In the genomic region with DNA sequence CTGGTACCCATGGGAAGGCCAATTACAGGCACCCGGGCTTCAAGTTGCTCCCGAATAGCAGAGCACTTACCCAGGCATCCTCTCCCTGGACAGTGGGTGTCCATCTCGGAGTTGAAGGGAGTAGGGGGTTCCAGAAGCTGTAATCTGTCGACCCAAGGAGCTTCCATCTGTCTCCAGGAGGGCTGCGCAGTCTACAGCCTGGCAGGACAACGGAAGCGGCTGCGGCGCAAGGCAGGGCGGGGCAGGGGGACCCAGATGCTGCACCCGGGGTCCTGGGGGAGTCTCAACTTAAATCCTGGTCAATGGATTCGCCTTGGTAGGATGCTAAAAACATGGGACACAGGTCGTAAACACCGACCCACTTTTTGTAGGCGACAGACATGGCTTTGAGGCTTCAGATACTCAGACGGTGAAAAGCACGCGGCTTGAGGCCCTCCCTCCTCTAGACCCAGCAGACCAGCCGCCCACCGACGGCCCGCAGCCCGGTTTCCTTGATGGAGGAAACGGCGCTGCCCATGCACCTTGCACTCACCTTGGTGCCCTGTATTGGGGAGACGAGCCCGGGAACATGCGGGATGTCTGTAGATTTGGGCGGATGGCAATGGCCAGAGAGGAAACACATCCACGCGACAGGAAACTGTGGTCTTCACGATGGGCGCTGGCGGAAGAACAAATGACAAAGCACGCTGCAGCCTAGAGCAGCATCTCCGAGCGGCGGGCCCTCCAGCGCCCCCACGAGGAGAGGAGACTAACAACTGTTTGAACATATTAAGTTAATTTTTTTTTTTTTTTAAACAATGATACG, we compare ENCODE assay signal across 8 mouse cellular contexts. TPM values are rescaled to one million over a fixed set of nuclear protein-coding genes. Genes with fewer than 3 reads are reported as not detected.
DNase-seq lines count a peak whose midpoint lies in the region; ATAC-seq and TF ChIP-seq lines count a peak whose summit lies in the region.

No protein-coding gene starts in this region.

- H3K9me3 ChIP-seq in hindbrain, embryonic 13.5 days = no peaks in the 10 kb centered on the region

- POLR2A ChIA-PET in Patski (lab: Charles Lee) = interaction anchor here (0.6 kb wide), 1 partner anchor 246 kb away, joined by 3 read pairs; no protein-coding TSS in a partner anchor

- CTCF ChIA-PET in Patski (lab: Charles Lee) = interaction anchor here (1.1 to 1.3 kb wide), 2 partner anchors 14 to 135 kb away, joined by 3 to 4 read pairs; partner anchors contain the start of gene Snhg11

- H3K27me3 ChIP-seq in Patski = no peaks in the 10 kb centered on the region
- no peaks in the 10 kb centered on the region for H3K27me3 ChIP-seq in hindbrain, embryonic 13.5 days

- peak overlapping the region; percentile 94 for H3K9ac ChIP-seq in hindbrain, embryonic 13.5 days

- peak overlapping the region; percentile 90 for H3K4me2 ChIP-seq in hindbrain, embryonic 13.5 days

- TF ChIP-seq CTCF in Patski (IDR thresholded peaks at IDR 0.05) = peak; percentile 96

- peak overlapping the region; percentile 92 for H3K4me3 ChIP-seq in hindbrain, embryonic 13.5 days

- peak; percentile 79 for ATAC-seq in Patski
- peak; percentile 91 for ATAC-seq in hindbrain, embryonic 13.5 days (ENCODE audit: low FRiP score)

- no peak for DNase-seq in Patski (ENCODE audit: low read depth, low spot score)
- peak; percentile 90 to 93 for DNase-seq in cerebellum, postnatal 14 days
- DNase-seq in frontal cortex, postnatal 14 days (ENCODE audit: low spot score in 2 of 2) = peak; percentile 79 to 80
- peak; percentile 89 to 92 for DNase-seq in layer of hippocampus, postnatal 14 days (ENCODE audit: low spot score in 2 of 2)
- peak; percentile 92 for DNase-seq in lung, postnatal 10 days
- peak; percentile 72 for DNase-seq in ovary, postnatal 14 days (ENCODE audit: low spot score)
- DNase-seq in thymus, postnatal 10 days (ENCODE audit: low spot score in 2 of 2) = peak; percentile 76 to 88

- H3K36me3 ChIP-seq in hindbrain, embryonic 13.5 days = peaks cover 42% of the 10 kb centered on the region

- H3K4me1 ChIP-seq in hindbrain, embryonic 13.5 days (replicated peaks) = peaks cover 27% of the 10 kb centered on the region

- H3K27ac ChIP-seq in hindbrain, embryonic 13.5 days = peak overlapping the region; percentile 85

- under 1% methylated on average over 41 of the region's 41 CpGs for WGBS in hindbrain, embryonic 13.5 days

- in situ Hi-C loops in Patski (cut with MboI; ENCODE audit: low pct_unique_long_range_greater_than_20kb) = no loop called here

RNA-seq across cellular contexts. Expression of gene Snhg11, which starts 14.4 kb away (rescaled TPM):
- polyA plus RNA-seq in Patski (2021) = not detected
- 518 and 582 TPM in 2 replicates for polyA plus RNA-seq in hindbrain, embryonic 13.5 days (2015; fragmentation: Nextera tagmentation; extraction: Ambion mirVana)
- 100 to 1,000 TPM; 427 to 584 TPM for total RNA-seq in layer of hippocampus, postnatal 14 days (2021)

RNA-seq across cellular contexts. Expression of gene Ralgapb, which starts 48.6 kb away (rescaled TPM):
- 46.2 TPM for polyA plus RNA-seq in Patski (2021)
- polyA plus RNA-seq in hindbrain, embryonic 13.5 days (2015; fragmentation: Nextera tagmentation; extraction: Ambion mirVana) = 22.8 and 25.5 TPM in 2 replicates
- 10 to 100 TPM; 78.6 to 80.4 TPM for total RNA-seq in layer of hippocampus, postnatal 14 days (2021)

RNA-seq across cellular contexts. Expression of gene Lbp, which starts 54.8 kb away (rescaled TPM):
- 75.1 TPM for polyA plus RNA-seq in Patski (2021)
- 2.6 and 2.8 TPM in 2 replicates for polyA plus RNA-seq in hindbrain, embryonic 13.5 days (2015; fragmentation: Nextera tagmentation; extraction: Ambion mirVana)
- 1 to 10 TPM; 2.3 to 8.0 TPM for total RNA-seq in layer of hippocampus, postnatal 14 days (2021)

Comparison
In these comparisons a context has a peak if more than half of its experiments do, and no peak if none do; other contexts are left out.
1. RNA of gene Snhg11, which starts 14.4 kb away (polyA plus RNA-seq): 518 to 582 TPM in hindbrain, embryonic 13.5 days; not detected in Patski (single experiment); every median in the first group is over 100 times any median in the second.
2. RNA of gene Lbp, which starts 54.8 kb away (polyA plus RNA-seq): 75.1 TPM in Patski (single experiment); 2.6 to 2.8 TPM in hindbrain, embryonic 13.5 days; every median in the first group is over 10 times any median in the second.